Mouse (Mus musculus): Measurements from ENCODE around the gene Galnt2. TPM values are rescaled to one million over a fixed set of nuclear protein-coding genes. Genes with fewer than 3 reads are reported as not detected.

The Galnt2 gene
- polyA plus RNA-seq, 1 experiment from 2014 or later = 70.0 TPM

GRCm38 (mm10) chr8:124277951-124278910 is 47.0 kb downstream of the Galnt2 start:
- no peaks in the 10 kb centered on the region for H3K9me3 ChIP-seq (ENCODE audit: control insufficient read depth, low read length)
- ATAC-seq (ENCODE audit: low read depth) (no peak), DNase-seq (ENCODE audit: low spot score) (no peak)
- H3K27ac ChIP-seq (replicated peaks; ENCODE audit: low read depth, low read length) = no peak overlapping the region
- WGBS = 74% methylated on average over 24 of the region's 24 CpGs
- no peak overlapping the region for H3K4me3 ChIP-seq (ENCODE audit: low read depth, low read length)
- peaks cover 24% of the 10 kb centered on the region for H3K4me1 ChIP-seq (ENCODE audit: control insufficient read depth, insufficient read depth, low read length)
- H3K9ac ChIP-seq (ENCODE audit: low read depth, low read length) = no peak overlapping the region
- H3K27me3 ChIP-seq (replicated peaks; ENCODE audit: control insufficient read depth, insufficient read depth, low read length) = no peaks in the 10 kb centered on the region
- H3K36me3 ChIP-seq (ENCODE audit: control insufficient read depth, insufficient read depth, low read length) = no peaks in the 10 kb centered on the region
- no peak overlapping the region for H3K4me2 ChIP-seq (ENCODE audit: low read depth, low read length)

DNA sequence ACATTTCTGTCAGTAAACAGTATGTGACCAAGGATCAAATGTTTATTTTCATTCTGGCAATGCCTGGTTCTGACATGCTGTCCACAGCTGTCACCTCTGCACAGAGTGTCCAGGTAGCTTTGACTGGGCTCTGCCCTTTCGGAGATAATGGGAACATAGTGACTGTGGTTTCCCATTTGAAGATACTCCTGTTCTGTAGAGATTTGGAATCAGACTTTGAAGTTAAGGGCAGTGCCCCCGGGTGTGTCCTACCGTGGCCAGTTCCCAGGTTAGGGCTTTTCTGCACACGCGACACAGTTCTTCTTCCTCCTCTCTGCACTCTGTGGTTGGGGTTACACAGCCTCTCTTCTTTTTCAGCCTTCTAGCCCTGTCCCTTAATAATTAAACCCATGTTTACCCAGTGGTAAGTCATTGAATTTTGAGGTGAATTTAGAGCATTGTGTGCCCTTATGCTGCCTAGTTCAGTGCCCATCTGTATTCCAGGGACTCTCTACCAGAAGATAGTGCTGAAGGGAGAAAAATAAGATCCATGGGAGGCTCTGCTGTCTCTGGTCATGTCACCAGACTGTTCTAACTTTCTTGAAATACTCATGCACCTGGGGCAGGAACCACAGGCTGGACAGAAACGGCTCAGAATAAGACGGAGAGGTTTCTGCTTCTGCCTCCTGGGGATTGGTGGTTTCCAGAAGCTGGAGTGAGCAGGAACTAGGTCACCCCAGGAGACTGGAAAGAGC is 47.9 kb downstream of the Galnt2 start:
- Histone ChIP-seq H3K27me3 (replicated peaks; ENCODE audit: control insufficient read depth, insufficient read depth, low read length) (no peaks in the 10 kb centered on the region), H3K9ac (ENCODE audit: low read depth, low read length) (no peak overlapping the region), H3K4me3 (ENCODE audit: low read depth, low read length) (no peak overlapping the region), H3K36me3 (ENCODE audit: control insufficient read depth, insufficient read depth, low read length) (no peaks in the 10 kb centered on the region), H3K4me1 (ENCODE audit: control insufficient read depth, insufficient read depth, low read length) (peaks cover 24% of the 10 kb centered on the region), H3K4me2 (ENCODE audit: low read depth, low read length) (no peak overlapping the region), H3K9me3 (ENCODE audit: control insufficient read depth, low read length) (no peaks in the 10 kb centered on the region), H3K27ac (replicated peaks; ENCODE audit: low read depth, low read length) (no peak overlapping the region)
- DNase-seq (ENCODE audit: low spot score) (no peak), ATAC-seq (ENCODE audit: low read depth) (no peak)
- WGBS = 79% methylated on average over 7 of the region's 7 CpGs

DNA sequence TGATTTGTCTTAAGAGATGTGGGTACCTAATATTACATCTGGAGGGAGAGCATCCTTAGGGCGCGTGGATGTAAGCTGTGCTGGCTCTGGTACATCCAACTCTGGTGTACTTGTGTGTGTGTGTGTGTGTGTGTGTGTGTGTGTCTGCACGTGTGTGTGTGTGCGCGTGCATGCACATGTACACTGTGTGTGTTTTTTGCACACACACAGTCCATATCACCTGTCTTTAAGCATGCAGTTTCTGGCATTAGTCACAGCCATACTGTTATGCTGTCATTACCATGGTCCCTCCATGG is 48.4 kb downstream of the Galnt2 start:
- Histone ChIP-seq H3K27me3 (replicated peaks; ENCODE audit: control insufficient read depth, insufficient read depth, low read length) (no peaks in the 10 kb centered on the region), H3K27ac (replicated peaks; ENCODE audit: low read depth, low read length) (no peak overlapping the region), H3K9me3 (ENCODE audit: control insufficient read depth, low read length) (no peaks in the 10 kb centered on the region), H3K4me1 (ENCODE audit: control insufficient read depth, insufficient read depth, low read length) (peaks cover 27% of the 10 kb centered on the region), H3K9ac (ENCODE audit: low read depth, low read length) (no peak overlapping the region), H3K4me3 (ENCODE audit: low read depth, low read length) (no peak overlapping the region), H3K36me3 (ENCODE audit: control insufficient read depth, insufficient read depth, low read length) (no peaks in the 10 kb centered on the region), H3K4me2 (ENCODE audit: low read depth, low read length) (no peak overlapping the region)
- ATAC-seq (ENCODE audit: low read depth) = no peak
- DNase-seq (ENCODE audit: low spot score) = no peak
- WGBS = 96% methylated on average over 5 of the region's 5 CpGs

DNA sequence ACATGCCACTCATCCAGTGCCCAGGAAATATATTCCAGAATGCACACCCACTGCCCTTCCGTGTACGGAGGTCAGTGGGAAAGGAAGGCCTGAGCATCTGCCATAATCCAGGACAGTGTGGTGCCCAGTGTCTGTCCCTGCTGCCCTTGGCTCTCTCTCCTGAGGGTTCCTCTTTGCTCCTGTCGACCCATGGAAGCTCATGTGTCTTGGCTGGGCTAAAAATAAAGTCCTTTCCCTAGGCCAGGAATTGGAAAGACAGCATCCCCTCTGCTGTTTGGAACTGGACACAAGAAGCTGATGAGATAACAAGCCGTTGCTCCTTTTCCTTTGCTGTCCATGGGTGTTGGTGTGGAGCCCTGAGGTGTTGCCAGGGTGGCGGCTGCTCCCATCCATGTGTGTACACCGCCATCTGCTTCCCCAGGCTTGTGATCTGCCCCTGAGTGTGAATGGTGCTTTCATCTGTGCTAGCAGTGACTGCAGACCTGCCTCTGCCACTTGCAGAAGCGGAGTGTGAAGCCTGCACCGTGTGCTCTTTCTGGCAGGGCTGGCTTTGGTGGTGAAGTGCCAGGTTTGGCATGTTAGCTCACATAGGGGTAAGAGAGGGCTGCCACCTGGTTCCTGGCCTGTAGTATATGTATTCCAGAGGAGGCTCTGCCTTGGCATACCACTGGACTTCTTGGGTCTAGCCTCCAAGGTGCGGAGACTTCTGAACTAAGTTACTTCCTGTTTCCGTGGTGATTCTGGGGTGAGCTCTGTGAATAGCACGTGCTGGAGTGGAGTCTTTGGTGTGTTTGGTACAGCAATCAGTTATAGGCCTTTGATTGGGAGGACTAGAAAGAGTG is 50.7 kb downstream of the Galnt2 start:
- WGBS = 77% methylated on average over 11 of the region's 11 CpGs
- Histone ChIP-seq H3K9me3 (ENCODE audit: control insufficient read depth, low read length) (no peaks in the 10 kb centered on the region), H3K27ac (replicated peaks; ENCODE audit: low read depth, low read length) (no peak overlapping the region), H3K4me3 (ENCODE audit: low read depth, low read length) (no peak overlapping the region), H3K9ac (ENCODE audit: low read depth, low read length) (no peak overlapping the region), H3K4me1 (ENCODE audit: control insufficient read depth, insufficient read depth, low read length) (peaks cover 43% of the 10 kb centered on the region), H3K36me3 (ENCODE audit: control insufficient read depth, insufficient read depth, low read length) (no peaks in the 10 kb centered on the region), H3K27me3 (replicated peaks; ENCODE audit: control insufficient read depth, insufficient read depth, low read length) (no peaks in the 10 kb centered on the region), H3K4me2 (ENCODE audit: low read depth, low read length) (no peak overlapping the region)
- DNase-seq (ENCODE audit: low spot score) = no peak
- no peak for ATAC-seq (ENCODE audit: low read depth)

- no peak for ATAC-seq (ENCODE audit: low read depth)
- Histone ChIP-seq H3K27me3 (replicated peaks; ENCODE audit: control insufficient read depth, insufficient read depth, low read length) (no peaks in the 10 kb centered on the region), H3K9ac (ENCODE audit: low read depth, low read length) (no peak overlapping the region), H3K4me3 (ENCODE audit: low read depth, low read length) (no peak overlapping the region), H3K36me3 (ENCODE audit: control insufficient read depth, insufficient read depth, low read length) (no peaks in the 10 kb centered on the region), H3K4me2 (ENCODE audit: low read depth, low read length) (no peak overlapping the region), H3K27ac (replicated peaks; ENCODE audit: low read depth, low read length) (peak overlapping the region; percentile 71), H3K4me1 (ENCODE audit: control insufficient read depth, insufficient read depth, low read length) (peaks cover 43% of the 10 kb centered on the region), H3K9me3 (ENCODE audit: control insufficient read depth, low read length) (no peaks in the 10 kb centered on the region)
- WGBS = 70% methylated on average over 12 of the region's 12 CpGs
- peak; percentile 61 for DNase-seq (ENCODE audit: low spot score)
These were observed 51.9 kb downstream of the Galnt2 start for GRCm38 (mm10) chr8:124282878-124283630.

- no peaks in the 10 kb centered on the region for H3K36me3 ChIP-seq (ENCODE audit: control insufficient read depth, insufficient read depth, low read length)
- no peak overlapping the region for H3K4me2 ChIP-seq (ENCODE audit: low read depth, low read length)
- H3K4me3 ChIP-seq (ENCODE audit: low read depth, low read length) = no peak overlapping the region
- DNase-seq (ENCODE audit: low spot score) (no peak), ATAC-seq (ENCODE audit: low read depth) (no peak)
- H3K4me1 ChIP-seq (ENCODE audit: control insufficient read depth, insufficient read depth, low read length) = peaks cover 39% of the 10 kb centered on the region
- WGBS = 38% methylated on average over 10 of the region's 11 CpGs
- peak overlapping the region; percentile 44; the same call in 1 of the 2 replicates for H3K9ac ChIP-seq (ENCODE audit: low read depth, low read length)
- H3K27ac ChIP-seq (replicated peaks; ENCODE audit: low read depth, low read length) = peak overlapping the region; percentile 71
- no peaks in the 10 kb centered on the region for H3K27me3 ChIP-seq (replicated peaks; ENCODE audit: control insufficient read depth, insufficient read depth, low read length)
- no peaks in the 10 kb centered on the region for H3K9me3 ChIP-seq (ENCODE audit: control insufficient read depth, low read length)
These were observed 52.6 kb downstream of the Galnt2 start for GRCm38 (mm10) chr8:124283644-124284332.

- H3K4me2 ChIP-seq (ENCODE audit: low read depth, low read length) = no peak overlapping the region
- peak; percentile 84 for DNase-seq (ENCODE audit: low spot score)
- 14% methylated on average over 6 of the region's 6 CpGs for WGBS
- peak overlapping the region; percentile 71 for H3K27ac ChIP-seq (replicated peaks; ENCODE audit: low read depth, low read length)
- H3K4me1 ChIP-seq (ENCODE audit: control insufficient read depth, insufficient read depth, low read length) = peaks cover 39% of the 10 kb centered on the region
- no peak overlapping the region for H3K4me3 ChIP-seq (ENCODE audit: low read depth, low read length)
- no peak overlapping the region for H3K9ac ChIP-seq (ENCODE audit: low read depth, low read length)
- H3K9me3 ChIP-seq (ENCODE audit: control insufficient read depth, low read length) = no peaks in the 10 kb centered on the region
- H3K27me3 ChIP-seq (replicated peaks; ENCODE audit: control insufficient read depth, insufficient read depth, low read length) = no peaks in the 10 kb centered on the region
- no peaks in the 10 kb centered on the region for H3K36me3 ChIP-seq (ENCODE audit: control insufficient read depth, insufficient read depth, low read length)
- ATAC-seq (ENCODE audit: low read depth) = peak; percentile 68
These were observed 53.1 kb downstream of the Galnt2 start for GRCm38 (mm10) chr8:124284333-124284711.
